Mouse (Mus musculus): ENCODE results near the gene Epb41l1.

GRCm38 (mm10) chr2:156482764-156483163, 62.1 kb downstream of the Epb41l1 start:
- TF ChIP-seq CTCF (IDR thresholded peaks at IDR 0.05; ENCODE audit: extremely low read depth, insufficient read length, insufficient replicate concordance, low read depth, low read length) (no peak), POLR2A (IDR thresholded peaks at IDR 0.05; ENCODE audit: low read depth, low read length) (no peak)

All from small intestine, adult 2 months (tissue).